Mouse (Mus musculus) heart, postnatal 14 days (tissue): ENCODE results near the gene Fbxl18. TPM values are rescaled to one million over a fixed set of nuclear protein-coding genes. Genes with fewer than 3 reads are reported as not detected.
A peak's percentile ranks its signal among the peaks of the same experiment; 100 is the strongest.

Experiments
- DNase-seq, 2 experiments: peaks; one replicate each; pipeline ENCODE4 v3.0.0; 2021 to 2022
- intact Hi-C: fragments of 180-260 bp; cut with DNase I; formaldehyde crosslinking; loops from one replicate; pipeline ENCODE4 v1.15.1; 2025
- long read RNA-seq, 2 experiments: library from polyadenylated mRNA; stranded (forward); transcript quantifications; one replicate each; pipeline ENCODE4 v2.0.0; 2021
- total RNA-seq, 2 experiments: library from RNA; stranded (reverse); gene quantifications; 2 replicates each; pipeline ENCODE4 v1.2.3; 2021

Gene Fbxl18
- 1 to 10 TPM; 7.1 to 7.7 TPM for total RNA-seq
- long read RNA-seq, experiment 1, full-length matches to known transcripts: 2 of 3 reads
- long read RNA-seq, experiment 1, partial matches to known transcripts: 1 of 3 reads
- long read RNA-seq, experiment 1, other reads (novel, unspliced or antisense): 0 of 3 reads
- long read RNA-seq, experiment 2, full-length matches to known transcripts: 1 of 4 reads
- long read RNA-seq, experiment 2, partial matches to known transcripts: 0 of 4 reads
- long read RNA-seq, experiment 2, other reads (novel, unspliced or antisense): 3 of 4 reads

- peak; percentile 90 to 94 for DNase-seq
- intact Hi-C loops: no loop called here
These were observed at the start of gene Fbxl18 for GRCm38 (mm10) chr5:142894918-142895613. TSS of gene Fbxl18 (minus strand) at chr5:142895421.

GRCm38 (mm10) chr5:142940393-142940792 is 45.2 kb upstream of the Fbxl18 start:
- intact Hi-C loops: no loop called here
- no peak for DNase-seq

- DNase-seq: peak; percentile 28 to 59
These were observed 42.9 kb upstream of the Fbxl18 start for GRCm38 (mm10) chr5:142937956-142938727.

GRCm38 (mm10) chr5:142936336-142936719 is 41.1 kb upstream of the Fbxl18 start:
- intact Hi-C loops: loop anchor here (1.0 kb wide), 2 partner anchors 101 to 130 kb away; no protein-coding TSS in a partner anchor
- peak; percentile 87 to 92 for DNase-seq

More at GRCm38 (mm10) chr5:142937956-142938727, 42.9 kb upstream of the Fbxl18 start:
- intact Hi-C loops: loop anchor here (1.0 kb wide), 1 partner anchor 36 kb away; no protein-coding TSS in a partner anchor

GRCm38 (mm10) chr5:142935642-142936335 is 40.6 kb upstream of the Fbxl18 start:
- DNase-seq: peak; percentile 62 to 82
- intact Hi-C loops: loop anchor here (1.0 kb wide), 2 partner anchors 102 to 131 kb away; no protein-coding TSS in a partner anchor

- no peak for DNase-seq
- intact Hi-C loops: loop anchor here (1.0 to 5.0 kb wide), 2 partner anchors 53 to 160 kb away; no protein-coding TSS in a partner anchor
These were observed 37.5 kb upstream of the Fbxl18 start for GRCm38 (mm10) chr5:142932731-142933130.

- peak; percentile 80 to 89 for DNase-seq
These were observed 37.0 kb upstream of the Fbxl18 start for GRCm38 (mm10) chr5:142932084-142932685.

GRCm38 (mm10) chr5:142931241-142931745 is 36.1 kb upstream of the Fbxl18 start:
- DNase-seq: no peak
- intact Hi-C loops: loop anchor here (2.0 to 5.0 kb wide), 2 partner anchors 26 to 159 kb away; no protein-coding TSS in a partner anchor

More at GRCm38 (mm10) chr5:142932084-142932685, 37.0 kb upstream of the Fbxl18 start:
- intact Hi-C loops: loop anchor here (1.0 to 5.0 kb wide), 2 partner anchors 53 to 160 kb away; no protein-coding TSS in a partner anchor

- no peak for DNase-seq
- intact Hi-C loops: no loop called here
These were observed 34.2 kb upstream of the Fbxl18 start for GRCm38 (mm10) chr5:142929400-142929752.

GRCm38 (mm10) chr5:142928749-142929399 is 33.7 kb upstream of the Fbxl18 start:
- peak; percentile 85 to 88 for DNase-seq
- intact Hi-C loops: no loop called here

GRCm38 (mm10) chr5:142927341-142927930 is 32.2 kb upstream of the Fbxl18 start:
- no peak for DNase-seq
- intact Hi-C loops: loop anchor here (2.0 kb wide), 1 partner anchor 17 kb away; no protein-coding TSS in a partner anchor

GRCm38 (mm10) chr5:142926940-142927228 is 31.7 kb upstream of the Fbxl18 start:
- intact Hi-C loops: loop anchor here (2.0 kb wide), 1 partner anchor 16 kb away; no protein-coding TSS in a partner anchor
- no peak for DNase-seq

- intact Hi-C loops: loop anchor here (2.0 kb wide), 1 partner anchor 16 kb away; no protein-coding TSS in a partner anchor
- peak; percentile 67 to 77 for DNase-seq
These were observed 31.2 kb upstream of the Fbxl18 start for GRCm38 (mm10) chr5:142926204-142926939.

GRCm38 (mm10) chr5:142924336-142924959 is 29.2 kb upstream of the Fbxl18 start:
- intact Hi-C loops: no loop called here

GRCm38 (mm10) chr5:142923781-142924180 is 28.6 kb upstream of the Fbxl18 start:
- no peak for DNase-seq
- intact Hi-C loops: no loop called here

More at GRCm38 (mm10) chr5:142924336-142924959, 29.2 kb upstream of the Fbxl18 start:
- DNase-seq: no peak

- intact Hi-C loops: no loop called here
These were observed 27.0 kb upstream of the Fbxl18 start for GRCm38 (mm10) chr5:142922251-142922650.

GRCm38 (mm10) chr5:142921074-142921459 is 25.8 kb upstream of the Fbxl18 start:
- intact Hi-C loops: no loop called here
- DNase-seq: no peak

More at GRCm38 (mm10) chr5:142922251-142922650, 27.0 kb upstream of the Fbxl18 start:
- no peak for DNase-seq
